1 mouse cellular context compared by ENCODE assay signal in the genomic region with DNA sequence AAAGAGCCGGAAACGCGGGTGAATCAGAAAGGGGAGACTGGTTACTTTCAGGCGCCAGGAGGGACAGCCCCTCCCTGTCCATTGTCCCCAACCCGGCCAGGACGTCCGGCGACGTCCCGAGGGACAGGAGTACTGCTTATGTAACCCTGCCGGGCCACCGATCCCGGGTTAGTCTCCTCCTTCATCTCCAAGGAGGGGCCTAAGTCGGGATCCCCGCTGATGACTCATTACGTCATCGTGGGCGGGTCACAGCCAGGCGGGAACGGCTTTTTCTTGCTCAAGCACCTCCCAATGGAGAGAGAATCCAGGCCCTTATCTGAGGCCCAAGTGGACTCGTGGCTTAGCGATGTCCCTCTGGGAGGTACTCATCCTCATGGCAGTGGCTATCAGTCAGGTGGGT.
TF ChIP-seq lines count a peak whose summit lies in the region.

No protein-coding gene starts in this region.

TF ChIP-seq in MEL, 35 proteins besides CTCF, POLR2A, EP300 and RAD21 (continued from another document):
- TF ChIP-seq TBP (IDR thresholded peaks at IDR 0.05; ENCODE audit: low read depth, low read length): no peak
- no peak for TF ChIP-seq POLR2AphosphoS2 (IDR thresholded peaks at IDR 0.05; ENCODE audit: low read length)
- 0 out of 2 replicates have a peak, but pooled peaks have one; percentile 7 for TF ChIP-seq MXI1 (IDR thresholded peaks at IDR 0.05; ENCODE audit: low read depth, low read length)
- TF ChIP-seq ZMIZ1 (IDR thresholded peaks at IDR 0.05; ENCODE audit: low read depth, low read length): no peak
- no peak for TF ChIP-seq POLR2AphosphoS5 (IDR thresholded peaks at IDR 0.05; ENCODE audit: borderline replicate concordance, low read depth, low read length)
- no peak for TF ChIP-seq USF1 (IDR thresholded peaks at IDR 0.05; ENCODE audit: low read depth, low read length)
- 0 out of 2 replicates have a peak, but pooled peaks have one; percentile 13 for TF ChIP-seq SIN3A (IDR thresholded peaks at IDR 0.05; ENCODE audit: low read length)
- peak; percentile 30; the same call in 1 of the 2 replicates for TF ChIP-seq GATA1 (IDR thresholded peaks at IDR 0.05; ENCODE audit: low read depth, low read length)
- no peak for TF ChIP-seq MAX (IDR thresholded peaks at IDR 0.05; ENCODE audit: low read length)
- TF ChIP-seq GABPA (IDR thresholded peaks at IDR 0.05; ENCODE audit: low read depth, low read length): 0 out of 2 replicates have a peak, but pooled peaks have one; percentile 5
- TF ChIP-seq USF2 (IDR thresholded peaks at IDR 0.05; ENCODE audit: borderline replicate concordance in 1 of 2, insufficient read depth in 1 of 2, low read depth in 1 of 2, low read length in 2 of 2): no peak
- peak; percentile 59; the same call in 1 of the 2 replicates for TF ChIP-seq ETS1 (IDR thresholded peaks at IDR 0.05; ENCODE audit: low read depth, low read length)
- TF ChIP-seq CHD1 (IDR thresholded peaks at IDR 0.05; ENCODE audit: low read depth, low read length): no peak
- TF ChIP-seq ZNF384 (IDR thresholded peaks at IDR 0.05; ENCODE audit: low read depth, low read length): no peak
- TF ChIP-seq UBTF (IDR thresholded peaks at IDR 0.05; ENCODE audit: borderline replicate concordance, insufficient read depth, low read depth, low read length): no peak
- TF ChIP-seq MEF2A (IDR thresholded peaks at IDR 0.05; ENCODE audit: extremely low read depth, insufficient replicate concordance, low read depth, low read length, poor library complexity, severe bottlenecking): no peak
TF ChIP-seq in MEL: peak in this region for 6.
